Mouse (Mus musculus): Measurements from ENCODE around the gene Gprin3. TPM values are rescaled to one million over a fixed set of nuclear protein-coding genes. Genes with fewer than 3 reads are reported as not detected.
"Not testable (repeated sequence)": the region's sequence is repeated elsewhere in the genome, so short reads cannot be mapped to it uniquely, and the experiment has no call there.

Gene Gprin3
- polyA plus RNA-seq, 1 experiment from 2014 or later: 7.6 TPM

DNA sequence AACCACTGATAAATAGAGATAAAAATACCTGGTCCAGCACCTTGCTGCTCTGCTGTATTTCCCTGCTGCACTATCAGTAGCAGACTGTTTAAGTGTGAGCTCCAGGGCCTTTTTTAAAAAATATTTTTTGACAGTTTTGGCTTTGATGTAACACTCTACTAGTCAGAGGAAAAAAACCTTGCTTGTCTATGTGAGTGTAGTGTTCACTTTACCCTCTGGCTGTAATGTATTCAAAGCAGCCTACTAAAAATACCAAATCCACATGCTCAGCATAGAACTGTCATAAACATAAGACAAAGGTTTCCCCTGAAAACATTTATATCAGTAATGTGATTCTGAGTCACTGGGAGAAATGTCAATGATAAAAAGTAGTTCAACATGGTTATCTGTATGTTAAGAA, 111.0 kb downstream of the Gprin3 start:
- H3K36me3 ChIP-seq (ENCODE audit: control insufficient read depth, insufficient read depth, low read length): no peaks in the 10 kb centered on the region
- H3K4me2 ChIP-seq (ENCODE audit: low read length): no peak overlapping the region
- DNase-seq: peak; percentile 2
- no peak overlapping the region for H3K9ac ChIP-seq (replicated peaks; ENCODE audit: low read length)
- no peak overlapping the region for H3K4me3 ChIP-seq (replicated peaks; ENCODE audit: low read depth, low read length)
- H3K4me1 ChIP-seq (ENCODE audit: control insufficient read depth, insufficient read depth, low read length): no peaks in the 10 kb centered on the region
- no peaks in the 10 kb centered on the region for H3K9me3 ChIP-seq (ENCODE audit: control insufficient read depth, low read length)
- no peak for ATAC-seq (ENCODE audit: low FRiP score, low TSS enrichment)
- no peak overlapping the region for H3K27ac ChIP-seq (replicated peaks; ENCODE audit: low read depth, low read length)
- H3K27me3 ChIP-seq (ENCODE audit: control insufficient read depth, insufficient read depth, low read length): no peaks in the 10 kb centered on the region

- Histone ChIP-seq H3K4me2 (ENCODE audit: low read length) (no peak overlapping the region), H3K4me1 (ENCODE audit: control insufficient read depth, insufficient read depth, low read length) (no peaks in the 10 kb centered on the region), H3K9me3 (ENCODE audit: control insufficient read depth, low read length) (no peaks in the 10 kb centered on the region), H3K36me3 (ENCODE audit: control insufficient read depth, insufficient read depth, low read length) (no peaks in the 10 kb centered on the region), H3K9ac (replicated peaks; ENCODE audit: low read length) (no peak overlapping the region), H3K4me3 (replicated peaks; ENCODE audit: low read depth, low read length) (no peak overlapping the region), H3K27me3 (ENCODE audit: control insufficient read depth, insufficient read depth, low read length) (no peaks in the 10 kb centered on the region), H3K27ac (replicated peaks; ENCODE audit: low read depth, low read length) (no peak overlapping the region)
- DNase-seq: no peak
- no peak for ATAC-seq (ENCODE audit: low FRiP score, low TSS enrichment)
- WGBS: 74% methylated on average over 2 of the region's 2 CpGs
Measured at GRCm38 (mm10) chr6:59313162-59313561, 112.9 kb downstream of the Gprin3 start.

DNA sequence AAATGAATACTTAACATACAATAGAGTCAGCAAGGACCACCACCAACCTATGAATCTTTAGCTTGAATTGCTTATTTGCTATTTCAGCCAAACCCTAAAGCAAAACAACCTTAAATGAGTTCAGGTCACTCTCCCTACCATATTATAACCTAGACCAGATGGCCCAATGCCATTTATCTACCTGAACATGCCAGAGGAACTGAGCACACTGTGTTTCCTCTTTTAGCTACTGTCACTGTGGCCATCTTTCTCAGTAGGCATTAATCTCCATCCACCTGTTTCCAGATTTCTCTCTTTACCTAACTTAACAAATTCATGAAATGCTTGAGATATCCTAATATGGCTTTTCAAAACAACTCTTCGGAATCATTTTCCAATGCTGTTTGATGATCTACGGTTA, 114.9 kb downstream of the Gprin3 start:
- Histone ChIP-seq H3K4me3 (replicated peaks; ENCODE audit: low read depth, low read length) (no peak overlapping the region), H3K27ac (replicated peaks; ENCODE audit: low read depth, low read length) (no peak overlapping the region), H3K9ac (replicated peaks; ENCODE audit: low read length) (no peak overlapping the region), H3K27me3 (ENCODE audit: control insufficient read depth, insufficient read depth, low read length) (no peaks in the 10 kb centered on the region), H3K4me1 (ENCODE audit: control insufficient read depth, insufficient read depth, low read length) (no peaks in the 10 kb centered on the region), H3K9me3 (ENCODE audit: control insufficient read depth, low read length) (no peaks in the 10 kb centered on the region), H3K36me3 (ENCODE audit: control insufficient read depth, insufficient read depth, low read length) (no peaks in the 10 kb centered on the region), H3K4me2 (ENCODE audit: low read length) (no peak overlapping the region)
- ATAC-seq (ENCODE audit: low FRiP score, low TSS enrichment) (no peak), DNase-seq (no peak)
- 97% methylated on average over 2 of the region's 2 CpGs for WGBS

GRCm38 (mm10) chr6:59304235-59304942, 121.7 kb downstream of the Gprin3 start:
- H3K9me3 ChIP-seq (ENCODE audit: control insufficient read depth, low read length); H3K27me3 ChIP-seq (ENCODE audit: control insufficient read depth, insufficient read depth, low read length); H3K4me2 ChIP-seq (ENCODE audit: low read length); H3K4me3 ChIP-seq (replicated peaks; ENCODE audit: low read depth, low read length); H3K4me1 ChIP-seq (ENCODE audit: control insufficient read depth, insufficient read depth, low read length); ATAC-seq (ENCODE audit: low FRiP score, low TSS enrichment); DNase-seq; H3K27ac ChIP-seq (replicated peaks; ENCODE audit: low read depth, low read length); H3K9ac ChIP-seq (replicated peaks; ENCODE audit: low read length); H3K36me3 ChIP-seq (ENCODE audit: control insufficient read depth, insufficient read depth, low read length): not testable (repeated sequence)
- WGBS: 86% methylated on average over 2 of the region's 2 CpGs

DNA sequence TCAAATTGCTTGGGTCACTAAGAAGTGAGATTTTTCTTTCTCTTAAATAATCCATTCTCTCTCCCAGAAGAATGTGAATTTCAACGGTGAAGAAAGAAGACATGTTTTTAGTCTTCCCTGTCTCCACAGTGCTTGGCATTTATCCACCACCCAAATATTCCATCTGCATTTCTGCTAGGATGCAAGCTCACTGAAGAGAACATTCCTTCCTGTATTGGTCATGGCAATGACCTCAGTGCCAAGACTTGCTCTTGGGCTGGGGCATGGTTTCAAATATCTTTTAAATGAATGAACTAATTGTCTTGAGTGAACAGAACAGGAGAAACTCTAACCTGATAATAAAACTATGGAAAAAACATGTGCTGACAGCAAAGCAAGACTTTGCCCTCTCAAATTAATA, 123.1 kb downstream of the Gprin3 start:
- no peak overlapping the region for H3K9ac ChIP-seq (replicated peaks; ENCODE audit: low read length)
- no peak overlapping the region for H3K27ac ChIP-seq (replicated peaks; ENCODE audit: low read depth, low read length)
- ATAC-seq (ENCODE audit: low FRiP score, low TSS enrichment) (no peak), DNase-seq (no peak)
- 97% methylated on average over 1 of the region's 1 CpGs for WGBS
- no peaks in the 10 kb centered on the region for H3K4me1 ChIP-seq (ENCODE audit: control insufficient read depth, insufficient read depth, low read length)
- H3K4me3 ChIP-seq (replicated peaks; ENCODE audit: low read depth, low read length): no peak overlapping the region
- no peaks in the 10 kb centered on the region for H3K27me3 ChIP-seq (ENCODE audit: control insufficient read depth, insufficient read depth, low read length)
- H3K4me2 ChIP-seq (ENCODE audit: low read length): no peak overlapping the region
- H3K9me3 ChIP-seq (ENCODE audit: control insufficient read depth, low read length): no peaks in the 10 kb centered on the region
- H3K36me3 ChIP-seq (ENCODE audit: control insufficient read depth, insufficient read depth, low read length): no peaks in the 10 kb centered on the region

Other genes starting within 250 kb of the Gprin3 start
- gene Tigd2, start 217.4 kb downstream of the Gprin3 start, polyA plus RNA-seq (2014; fragmentation: Nextera tagmentation; extraction: Ambion mirVana): 12.1 and 13.6 TPM in 2 replicates